Mouse (Mus musculus) WW6 (cell line): ENCODE results near the gene Itgb6.

Source experiments
- DNase-seq: peaks from one replicate; pipeline ENCODE4 v3.0.0-alpha.2; 2013; ENCODE audit warnings: low read depth, low spot score

Itgb6 gene

DNA sequence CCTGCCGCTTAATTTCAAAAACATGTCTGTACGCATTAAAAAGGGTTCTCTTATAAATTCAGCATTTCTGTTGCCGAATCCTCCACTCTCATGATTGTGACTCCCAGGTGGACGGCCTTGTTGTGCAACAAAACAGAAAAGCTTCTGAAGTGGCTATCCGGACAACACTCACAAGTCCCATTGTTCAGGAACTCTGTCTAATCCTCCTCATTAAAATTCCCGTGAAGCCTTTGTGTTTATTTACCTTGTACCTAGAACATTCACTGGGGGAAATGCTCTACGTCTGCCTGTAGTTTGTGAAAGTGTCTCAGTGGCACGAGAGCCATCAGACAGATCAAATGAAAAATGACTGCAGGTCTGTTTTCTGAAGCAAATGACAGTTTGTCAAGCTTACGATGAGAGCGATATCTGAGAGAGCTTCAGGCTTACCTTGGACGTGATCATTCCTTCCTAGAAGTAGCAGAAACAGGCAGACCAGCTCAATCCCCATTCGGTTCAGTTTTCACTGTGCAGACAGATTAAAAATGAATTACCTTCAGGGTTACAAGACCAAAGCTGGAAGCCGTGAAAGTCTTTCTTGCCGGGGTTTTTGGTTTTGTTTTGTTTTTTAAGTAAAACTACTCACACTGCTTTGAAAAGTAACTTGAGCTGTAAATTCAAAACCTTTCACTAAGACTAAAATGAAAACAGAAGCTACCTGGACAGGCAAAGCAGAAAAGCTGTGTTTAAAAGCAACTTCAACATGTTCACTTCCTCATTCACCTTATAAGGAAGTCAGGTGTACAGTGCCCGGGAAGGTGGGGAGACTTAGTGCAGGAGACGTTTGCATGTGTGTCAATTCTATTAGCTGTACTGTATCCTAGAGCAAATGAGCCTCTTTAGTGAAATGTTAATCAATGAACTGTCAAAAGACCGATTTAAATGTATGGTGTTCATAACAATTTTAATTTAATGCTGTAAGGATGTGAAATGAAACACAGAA lies 49.2 kb downstream of the Itgb6 start:
- DNase-seq, result no peak

- no peak for DNase-seq
Observed at GRCm38 (mm10) chr2:60671215-60671614, 51.2 kb downstream of the Itgb6 start.

- DNase-seq, result no peak
Observed at GRCm38 (mm10) chr2:60663071-60663470, 59.4 kb downstream of the Itgb6 start.

- no peak for DNase-seq
Observed at GRCm38 (mm10) chr2:60659993-60660392, 62.5 kb downstream of the Itgb6 start.

DNA sequence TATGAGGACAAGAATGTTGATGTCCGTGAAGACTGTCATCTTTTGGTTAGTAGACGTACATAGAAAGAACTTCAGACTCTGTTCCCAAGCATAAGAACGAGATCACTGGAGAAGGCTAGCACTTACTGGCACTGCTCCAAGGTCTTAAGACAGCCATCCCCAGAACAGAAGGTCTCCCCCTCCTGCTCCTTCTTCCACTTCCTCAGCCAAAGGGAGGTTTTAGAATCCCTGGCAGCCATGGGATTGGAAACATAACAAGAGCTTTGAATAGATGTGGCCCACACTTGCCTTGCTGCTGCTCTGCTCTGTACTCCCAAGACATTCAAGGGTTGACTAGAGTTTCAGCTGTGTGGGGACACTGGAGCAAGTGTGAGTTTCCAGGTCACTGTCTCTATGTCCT lies 63.5 kb downstream of the Itgb6 start:
- no peak for DNase-seq

DNA sequence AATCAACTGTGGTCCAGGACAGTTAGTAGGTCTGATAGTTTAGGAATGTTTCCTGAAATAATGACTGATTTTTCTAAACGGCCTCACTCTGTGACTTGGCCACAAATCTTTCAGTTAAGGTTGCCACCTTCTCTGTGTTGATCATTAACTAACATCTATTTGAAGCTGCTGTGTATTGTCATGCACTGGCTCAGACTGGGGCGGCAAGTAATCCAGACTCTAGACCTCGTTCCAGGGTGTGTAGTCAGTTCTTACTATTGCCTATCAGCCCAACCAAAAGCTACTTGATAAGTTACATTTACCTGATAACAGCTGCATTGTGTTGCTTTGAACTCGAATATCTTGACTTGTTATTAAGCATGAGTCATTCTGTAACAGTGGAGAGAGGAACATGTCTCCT lies 67.6 kb downstream of the Itgb6 start:
- no peak for DNase-seq

DNA sequence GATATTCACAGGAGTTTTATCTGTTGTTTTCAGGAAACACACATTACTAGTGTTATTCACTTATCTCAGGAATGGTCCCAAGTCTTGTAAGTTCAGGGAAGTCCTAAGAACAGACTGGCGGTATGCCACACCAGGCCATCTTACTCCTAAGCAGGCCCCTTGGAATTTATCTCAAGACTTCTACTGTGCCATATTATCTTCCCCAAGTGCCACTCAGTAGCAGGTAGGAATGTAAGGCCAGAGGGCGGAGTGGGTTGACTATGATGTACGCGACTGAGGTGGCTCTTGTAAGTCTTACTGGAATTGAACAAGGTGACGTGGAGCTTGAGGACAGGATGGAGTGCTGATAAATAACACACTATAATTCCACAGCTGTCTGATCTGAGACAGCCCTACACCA lies 72.3 kb downstream of the Itgb6 start:
- no peak for DNase-seq

GRCm38 (mm10) chr2:60647650-60648049 lies 74.8 kb downstream of the Itgb6 start:
- DNase-seq, result no peak

DNA sequence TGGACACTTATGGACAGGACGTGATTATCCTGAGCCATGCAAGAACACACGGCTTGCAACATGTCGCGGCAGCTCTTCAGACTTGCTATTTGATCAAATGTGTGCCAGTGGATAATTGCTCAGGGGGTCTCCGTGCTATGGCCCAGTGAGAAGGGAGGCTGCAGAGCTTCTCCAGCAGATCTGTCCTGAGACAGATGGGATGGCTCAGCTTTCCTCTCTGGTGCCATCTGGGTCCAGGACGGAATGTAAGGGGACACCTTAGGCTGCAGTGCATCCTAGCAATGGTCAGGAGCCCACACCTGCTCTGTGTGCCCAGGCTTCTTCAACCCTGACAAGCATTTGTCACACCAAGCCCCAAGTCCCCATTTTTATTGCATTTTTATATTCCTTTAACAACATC lies 75.9 kb downstream of the Itgb6 start:
- no peak for DNase-seq

DNA sequence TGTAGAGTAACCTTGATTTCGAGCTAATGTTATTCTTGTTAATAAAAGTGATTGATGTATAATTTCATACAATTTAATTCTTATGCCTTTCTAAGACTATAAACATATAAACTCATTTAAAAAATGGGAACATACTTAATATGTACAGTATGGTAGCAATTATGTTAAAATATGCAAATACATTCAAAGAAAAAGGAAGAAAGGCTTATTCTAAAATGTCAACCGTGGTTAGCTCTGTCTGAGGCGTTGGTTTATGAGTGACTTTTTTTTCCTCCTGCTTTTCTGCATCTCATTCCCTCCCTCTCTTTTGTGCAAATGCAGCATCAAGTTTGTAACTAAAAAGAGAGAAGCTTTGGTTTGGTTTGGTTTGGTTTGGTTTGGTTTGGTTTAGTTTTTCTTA lies 79.0 kb downstream of the Itgb6 start:
- no peak for DNase-seq

DNA sequence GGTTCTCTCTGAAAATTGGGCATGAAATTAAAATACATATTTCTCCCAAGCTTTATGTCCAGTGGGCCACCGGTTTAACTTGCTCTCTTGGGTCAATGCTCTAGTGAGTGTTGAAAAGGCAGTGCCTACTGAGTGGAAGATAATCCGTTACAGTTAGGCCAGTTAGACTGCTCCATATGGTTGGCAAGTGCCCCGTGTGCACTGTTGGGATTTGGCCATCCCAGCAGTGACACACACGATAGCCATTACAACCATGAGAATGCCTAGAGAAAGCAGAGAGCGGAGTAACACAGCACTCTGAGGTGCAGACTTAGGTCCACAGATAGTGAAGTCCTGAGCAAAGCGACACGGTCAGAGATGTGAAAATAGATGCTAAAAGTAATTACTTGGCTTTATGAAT lies 79.8 kb downstream of the Itgb6 start:
- DNase-seq, result no peak

- no peak for DNase-seq
Observed at GRCm38 (mm10) chr2:60640342-60640672, 82.1 kb downstream of the Itgb6 start.

DNA sequence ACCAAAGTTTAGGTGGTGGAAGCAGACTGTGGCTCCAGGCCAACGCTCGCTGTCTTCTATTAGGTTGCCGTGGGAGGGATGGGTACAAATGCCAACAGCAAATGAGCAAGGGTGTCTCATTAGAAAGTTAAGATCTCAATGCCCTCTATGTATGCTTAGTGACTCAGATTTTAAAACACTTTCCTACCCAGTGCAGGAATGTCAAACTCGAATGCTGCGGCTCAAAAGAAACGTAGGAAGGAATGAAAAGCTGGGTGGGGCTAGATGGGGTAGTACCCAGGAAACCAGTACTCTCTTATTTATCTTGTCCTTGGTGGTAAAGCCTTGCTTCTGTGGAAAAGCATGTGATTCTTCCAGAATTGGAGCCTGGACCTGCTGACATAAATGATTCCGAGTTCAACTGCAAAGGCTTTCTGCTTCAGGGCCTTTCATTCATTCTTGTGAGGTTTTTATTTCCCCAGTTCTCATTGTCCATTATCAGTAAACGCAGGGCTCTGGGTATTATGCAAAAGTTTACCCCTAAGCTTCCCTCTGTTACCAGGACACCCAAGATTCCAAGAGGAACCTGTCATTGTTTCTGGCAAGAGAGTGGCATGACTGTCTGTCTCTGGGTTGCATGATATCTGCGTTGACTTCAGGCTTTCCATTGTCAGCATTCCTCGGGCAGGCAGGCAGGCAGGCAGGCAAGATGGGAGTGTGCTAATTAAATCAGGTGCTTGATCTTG lies 82.7 kb downstream of the Itgb6 start:
- DNase-seq, result no peak

GRCm38 (mm10) chr2:60636910-60637761 lies 85.3 kb downstream of the Itgb6 start:
- no peak for DNase-seq

GRCm38 (mm10) chr2:60636481-60636880 lies 86.0 kb downstream of the Itgb6 start:
- DNase-seq, result no peak

DNA sequence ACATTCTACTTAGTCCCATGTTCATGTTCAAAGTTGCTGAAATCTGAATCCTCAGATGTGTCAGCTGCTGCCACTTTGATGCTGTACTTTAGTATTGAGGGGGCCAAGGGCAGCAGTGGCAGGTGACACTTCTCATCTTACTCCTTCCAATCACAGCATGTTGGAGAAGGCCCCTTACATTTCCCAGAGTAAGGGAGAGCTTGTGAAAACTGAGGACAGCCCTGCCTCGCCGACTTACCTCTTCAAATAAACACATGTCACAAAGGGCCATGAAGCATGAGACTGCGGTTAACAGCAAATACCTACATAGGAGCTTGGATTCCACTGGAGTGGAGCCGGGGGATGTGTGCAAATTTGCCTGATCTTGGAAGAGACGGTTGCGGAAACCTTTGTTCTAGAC lies 86.4 kb downstream of the Itgb6 start:
- DNase-seq, result no peak

DNA sequence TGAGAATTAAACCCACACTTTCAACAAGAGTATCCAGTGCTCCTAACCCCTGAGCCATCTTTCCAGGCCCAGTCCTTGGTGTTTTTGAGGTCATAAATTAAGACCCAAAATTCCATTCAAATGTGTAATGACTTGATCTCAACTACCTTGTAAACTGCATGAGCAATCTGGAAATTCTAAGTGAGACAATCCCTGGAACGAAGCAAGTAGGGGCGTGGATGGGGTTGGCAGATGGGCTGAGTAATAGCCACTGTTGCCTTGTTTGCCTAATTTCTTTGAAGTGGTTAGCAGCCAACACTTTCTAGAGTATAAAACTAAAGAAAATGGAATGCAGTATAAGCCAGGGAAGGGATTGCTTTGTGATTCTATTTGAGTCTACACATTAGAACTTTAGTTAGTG lies 89.7 kb downstream of the Itgb6 start:
- DNase-seq, result no peak

DNA sequence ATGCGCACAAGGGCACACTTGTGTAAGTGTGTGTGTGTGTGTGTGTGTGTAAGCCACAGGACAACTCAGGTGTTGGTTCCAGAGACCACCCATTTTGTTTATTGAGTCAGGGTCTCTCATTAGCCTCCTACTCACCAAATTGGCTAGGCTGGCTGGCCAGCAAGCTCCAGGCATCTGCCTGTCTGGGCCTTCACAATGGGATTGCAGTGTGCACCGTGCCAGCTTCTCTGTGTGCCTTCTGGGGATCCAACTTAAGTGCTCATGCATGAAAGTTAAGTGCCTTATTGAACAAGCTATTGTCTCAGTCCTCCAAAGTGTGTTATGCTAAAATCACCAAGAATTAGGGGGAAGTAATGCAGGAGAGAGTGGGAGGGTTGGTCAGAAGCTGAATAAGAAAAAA lies 92.1 kb downstream of the Itgb6 start:
- DNase-seq, result no peak

- DNase-seq, result no peak
Observed at GRCm38 (mm10) chr2:60627952-60628351, 94.5 kb downstream of the Itgb6 start.

DNA sequence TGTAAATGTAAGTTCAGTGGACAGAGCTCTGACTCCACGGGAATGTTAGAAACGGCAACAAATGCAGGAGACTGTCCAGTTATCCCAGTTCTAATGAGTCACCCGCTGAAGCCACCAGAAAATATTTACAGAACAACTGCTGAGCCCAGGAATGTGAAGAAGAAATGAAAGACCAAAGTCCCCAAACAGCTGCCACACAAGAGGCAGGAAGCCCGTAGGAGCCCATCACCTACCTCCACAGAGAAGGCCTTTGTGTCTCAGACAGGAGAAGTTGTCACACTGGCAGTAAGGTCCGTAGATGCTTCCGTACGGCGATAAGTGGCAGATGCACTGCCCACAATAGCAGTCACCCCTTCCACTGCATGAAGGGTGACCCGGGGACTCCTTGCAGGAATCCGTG lies 94.9 kb downstream of the Itgb6 start:
- DNase-seq, result no peak

DNA sequence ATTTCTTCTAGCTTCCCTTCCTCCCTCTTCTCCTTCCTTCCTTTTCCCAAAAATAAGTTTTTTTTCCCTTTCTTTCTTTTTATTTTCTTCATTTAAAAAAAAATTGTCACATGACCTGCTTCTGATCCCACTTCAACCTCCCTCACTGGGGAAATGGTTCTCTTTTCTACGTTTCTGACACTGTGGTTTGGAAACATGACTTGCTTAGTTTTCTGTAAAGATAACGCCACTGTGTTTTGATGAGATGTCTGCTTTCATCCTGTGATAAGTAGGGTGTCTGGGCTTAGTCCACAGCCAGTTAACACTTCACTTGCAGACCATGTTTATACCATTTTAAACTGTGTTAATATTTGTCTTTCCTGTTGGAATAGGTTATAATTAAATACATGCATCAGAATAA lies 96.7 kb downstream of the Itgb6 start:
- no peak for DNase-seq

GRCm38 (mm10) chr2:60622161-60622560 lies 100.3 kb downstream of the Itgb6 start:
- DNase-seq, result no peak
